Mouse (Mus musculus): Measurements from ENCODE around the gene Colgalt2.

Colgalt2 gene

DNA sequence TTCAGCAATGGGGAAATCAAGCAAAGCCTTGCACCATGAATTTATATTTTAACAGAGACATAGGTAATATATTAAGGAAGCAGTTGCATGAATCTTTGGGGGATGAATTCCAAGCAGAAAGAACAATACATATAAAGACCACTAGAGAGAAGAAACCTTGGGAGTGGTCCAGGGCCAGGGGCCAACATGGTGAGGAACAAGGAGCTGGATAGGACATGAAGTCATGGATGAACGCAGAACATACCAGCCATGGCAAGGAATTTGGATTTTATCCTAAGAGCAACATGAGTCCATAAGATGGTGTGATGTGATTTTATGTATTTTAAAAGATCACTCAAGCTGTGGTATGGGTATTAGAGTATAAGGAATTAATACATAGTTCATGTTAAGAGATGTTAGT is 92.6 kb downstream of the Colgalt2 start:
- no peak for DNase-seq (ENCODE audit: low spot score)

DNA sequence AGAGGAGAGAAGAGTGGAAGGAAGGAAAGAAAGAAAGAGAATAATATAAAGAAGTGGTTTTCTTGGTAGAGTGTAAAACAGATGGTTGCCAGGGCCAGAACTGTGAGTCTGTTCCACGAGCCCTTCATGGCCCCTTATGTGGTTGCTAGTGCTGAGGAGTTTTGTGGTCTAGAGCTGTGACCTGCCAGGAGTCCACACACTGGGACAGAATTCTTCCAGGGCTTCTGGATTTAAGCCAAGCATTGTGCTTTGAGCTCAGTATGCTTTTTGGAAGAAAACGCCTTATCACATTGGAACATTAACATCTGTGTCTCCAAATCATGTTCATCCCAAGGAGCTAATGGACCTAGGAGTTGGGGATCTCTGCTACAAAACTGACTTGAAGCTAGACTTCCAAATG is 97.2 kb downstream of the Colgalt2 start:
- DNase-seq (ENCODE audit: low spot score): no peak

DNA sequence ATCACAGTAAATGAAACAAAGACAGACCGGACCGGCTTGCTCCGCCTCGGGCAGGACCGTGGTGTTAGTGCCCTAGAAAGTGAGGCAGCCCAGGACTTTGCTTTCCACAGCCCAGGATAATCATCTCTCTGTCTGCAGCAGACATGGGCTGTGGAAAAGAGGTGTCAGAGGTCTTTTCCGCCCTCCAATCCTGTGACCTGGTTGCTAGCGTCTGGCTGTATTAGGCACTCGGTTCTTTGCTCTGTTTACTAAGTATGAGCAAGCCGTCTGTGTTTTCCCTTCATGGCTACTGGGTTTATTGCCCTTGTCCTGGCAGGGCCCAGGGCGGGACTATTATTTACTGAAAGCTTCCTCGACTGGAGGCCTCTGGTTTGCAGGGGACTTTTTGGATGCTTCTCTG is 98.0 kb downstream of the Colgalt2 start:
- DNase-seq (ENCODE audit: low spot score): no peak

DNA sequence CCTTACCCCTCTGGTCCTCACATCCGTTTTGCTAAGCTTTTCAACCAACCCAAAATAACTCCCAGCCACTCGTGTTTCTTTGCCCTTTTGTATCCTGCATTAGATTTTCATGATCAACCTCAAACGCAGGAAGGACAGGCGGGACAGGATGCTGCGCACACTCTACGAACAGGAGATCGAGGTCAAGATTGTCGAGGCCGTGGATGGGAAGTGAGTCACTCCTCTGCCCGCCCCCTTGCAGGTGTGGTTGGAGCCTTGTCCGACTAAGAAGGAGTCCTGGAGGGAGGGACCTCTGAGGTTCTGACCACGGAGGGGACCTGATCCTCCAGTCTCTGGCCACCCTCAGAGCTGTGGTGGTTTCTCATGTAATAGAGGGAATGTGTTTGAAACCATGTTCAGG is 100.2 kb downstream of the Colgalt2 start:
- no peak for DNase-seq (ENCODE audit: low spot score)

DNA sequence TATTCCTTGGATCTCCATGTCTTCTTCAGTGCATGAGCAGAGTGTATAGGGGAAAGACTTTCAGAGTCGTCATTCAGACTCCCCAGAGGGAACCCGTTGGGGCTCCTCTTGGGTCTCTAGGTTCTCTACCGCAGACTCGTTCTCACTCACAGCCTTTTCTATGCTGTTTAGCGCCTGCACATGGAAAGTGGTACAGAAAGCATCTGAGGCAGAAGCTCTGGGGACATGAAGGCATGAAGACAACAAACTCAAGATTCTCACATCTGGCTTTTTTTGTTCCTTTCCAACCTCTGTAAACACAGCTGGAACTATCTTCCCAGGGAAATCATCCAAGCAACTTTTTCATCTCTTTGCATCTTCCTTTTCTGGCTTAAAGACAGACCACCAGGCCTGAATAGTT is 106.5 kb downstream of the Colgalt2 start:
- no peak for DNase-seq (ENCODE audit: low spot score)

DNA sequence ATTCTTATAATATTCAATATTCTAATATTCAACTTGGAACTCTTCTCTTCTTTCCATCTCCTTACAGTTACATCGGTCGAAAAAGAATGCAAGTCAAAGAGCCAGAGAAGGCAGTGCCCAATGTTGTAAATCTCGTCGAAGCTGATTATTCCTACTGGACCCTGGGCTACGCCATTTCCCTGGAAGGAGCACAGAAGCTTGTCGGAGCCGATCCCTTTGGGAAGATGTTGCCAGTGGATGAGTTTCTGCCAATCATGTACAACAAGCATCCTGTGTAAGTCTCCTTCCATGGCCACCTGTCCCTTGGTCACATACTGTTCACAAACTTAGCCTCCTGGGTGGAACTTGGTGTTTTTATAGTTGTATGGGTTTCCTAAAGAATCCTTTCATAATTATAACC is 107.1 kb downstream of the Colgalt2 start:
- DNase-seq (ENCODE audit: low spot score): no peak

DNA sequence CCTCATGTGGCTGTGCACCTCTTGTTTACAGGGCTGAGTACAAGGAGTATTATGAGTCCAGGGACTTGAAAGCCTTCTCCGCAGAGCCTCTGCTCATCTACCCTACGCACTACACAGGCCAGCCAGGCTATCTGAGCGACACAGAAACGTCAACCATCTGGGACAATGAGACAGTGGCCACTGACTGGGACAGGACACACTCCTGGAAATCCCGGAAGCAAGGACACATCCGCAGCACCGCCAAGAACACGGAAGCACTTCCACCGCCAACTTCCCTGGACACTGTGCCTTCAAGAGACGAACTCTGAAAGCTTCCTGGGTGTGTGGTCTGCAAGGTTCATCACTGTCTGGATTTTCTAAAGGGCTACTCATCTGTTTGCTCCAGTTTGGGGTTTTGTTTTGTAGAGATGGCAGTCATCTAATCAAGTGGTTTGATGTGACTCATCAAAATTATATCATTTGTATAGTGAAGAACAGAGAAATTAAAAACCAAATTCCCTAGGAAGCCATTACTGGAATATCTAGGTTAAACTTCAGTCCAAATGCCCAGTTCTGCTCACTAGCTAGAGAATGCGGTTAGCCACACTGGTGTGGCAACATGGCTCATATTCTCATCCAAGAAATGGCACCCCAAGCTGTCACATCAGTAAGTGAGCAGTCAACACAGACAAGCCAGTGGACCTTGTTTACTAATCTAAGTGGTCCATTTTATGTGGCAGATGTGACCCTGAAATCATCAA is 109.0 kb downstream of the Colgalt2 start:
- DNase-seq (ENCODE audit: low spot score): no peak

DNA sequence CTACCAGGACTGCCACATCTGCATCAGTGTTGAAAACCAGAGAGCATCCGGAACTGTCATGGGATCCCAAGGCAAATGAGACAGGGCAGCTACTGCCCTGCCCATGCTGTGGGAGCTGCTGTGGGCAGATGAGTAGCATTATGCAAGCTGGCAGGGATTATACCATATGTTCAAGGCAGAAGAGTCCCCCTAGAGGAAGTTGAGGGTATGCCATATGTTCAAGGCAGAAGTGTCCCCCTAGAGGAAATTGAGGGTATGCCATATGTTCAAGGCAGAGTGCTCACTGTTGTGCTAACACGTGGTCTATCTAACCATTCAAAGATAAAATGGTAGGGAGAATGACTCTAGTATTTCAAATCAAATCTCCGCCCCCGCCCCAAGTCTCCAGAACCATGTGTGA is 111.6 kb downstream of the Colgalt2 start:
- DNase-seq (ENCODE audit: low spot score): no peak

DNA sequence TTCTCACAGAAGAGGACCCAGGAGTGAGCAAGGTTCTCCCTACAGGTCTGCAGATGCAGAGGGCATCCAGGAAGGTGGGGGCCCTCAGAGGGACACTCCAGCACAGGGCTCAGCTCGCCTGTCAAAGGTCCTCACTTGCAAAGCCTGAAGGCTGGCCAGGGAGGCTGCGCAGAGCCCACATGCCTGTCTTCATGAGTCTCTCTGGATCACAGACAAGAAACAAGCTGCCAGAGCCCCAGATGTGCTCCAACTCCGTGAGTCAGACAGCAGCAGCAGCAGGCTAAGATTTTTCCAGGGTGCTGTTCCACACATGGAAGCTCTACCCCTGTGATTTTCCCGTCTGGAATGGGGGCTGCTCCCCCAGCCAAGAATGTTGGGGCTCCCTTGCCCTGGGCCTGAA is 114.6 kb downstream of the Colgalt2 start:
- no peak for DNase-seq (ENCODE audit: low spot score)

DNA sequence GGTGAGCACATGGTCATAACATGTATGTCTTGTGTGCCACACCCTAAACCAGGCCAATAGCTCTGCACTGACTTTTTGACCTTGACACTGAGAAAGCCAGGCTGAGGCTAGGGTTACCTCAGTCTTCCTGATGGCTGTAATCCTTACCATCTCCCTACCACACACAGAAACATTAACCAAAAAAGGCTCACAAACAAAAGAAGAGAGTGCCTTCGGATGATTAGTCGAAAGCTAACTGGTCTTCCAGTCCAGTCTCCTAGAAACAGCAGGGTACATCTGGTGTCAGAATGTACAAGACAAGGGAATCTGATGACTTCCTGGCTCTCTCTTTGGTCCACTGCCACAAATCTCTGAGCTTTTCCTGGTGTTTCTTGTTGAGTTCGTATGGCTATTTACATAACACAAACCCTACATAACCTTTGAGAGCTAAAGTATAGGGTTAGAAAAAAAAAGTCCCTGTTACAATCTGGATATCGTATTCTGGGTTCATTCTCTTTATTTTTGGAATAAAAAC is 117.5 kb downstream of the Colgalt2 start:
- DNase-seq (ENCODE audit: low spot score): no peak

DNA sequence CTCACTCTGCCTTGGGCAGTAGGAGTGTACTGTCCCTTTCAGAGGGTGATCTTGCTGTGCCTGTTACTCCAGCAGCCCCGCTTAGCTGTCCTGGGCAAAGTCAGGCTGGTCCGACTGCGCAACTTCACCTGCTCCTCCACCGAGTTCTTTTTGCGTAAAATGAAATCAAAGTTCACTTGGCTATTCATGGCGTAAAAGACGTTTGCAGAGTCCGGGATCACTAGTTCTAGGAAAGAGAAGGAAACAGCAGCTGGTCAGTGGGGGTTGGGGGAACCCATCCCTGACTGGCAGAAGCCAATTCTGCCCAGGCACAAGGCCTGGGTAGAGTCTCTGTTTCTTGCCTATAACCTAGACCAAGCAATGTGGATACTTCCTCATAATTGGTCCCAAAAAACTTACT is 119.3 kb downstream of the Colgalt2 start:
- DNase-seq (ENCODE audit: low spot score): no peak

DNA sequence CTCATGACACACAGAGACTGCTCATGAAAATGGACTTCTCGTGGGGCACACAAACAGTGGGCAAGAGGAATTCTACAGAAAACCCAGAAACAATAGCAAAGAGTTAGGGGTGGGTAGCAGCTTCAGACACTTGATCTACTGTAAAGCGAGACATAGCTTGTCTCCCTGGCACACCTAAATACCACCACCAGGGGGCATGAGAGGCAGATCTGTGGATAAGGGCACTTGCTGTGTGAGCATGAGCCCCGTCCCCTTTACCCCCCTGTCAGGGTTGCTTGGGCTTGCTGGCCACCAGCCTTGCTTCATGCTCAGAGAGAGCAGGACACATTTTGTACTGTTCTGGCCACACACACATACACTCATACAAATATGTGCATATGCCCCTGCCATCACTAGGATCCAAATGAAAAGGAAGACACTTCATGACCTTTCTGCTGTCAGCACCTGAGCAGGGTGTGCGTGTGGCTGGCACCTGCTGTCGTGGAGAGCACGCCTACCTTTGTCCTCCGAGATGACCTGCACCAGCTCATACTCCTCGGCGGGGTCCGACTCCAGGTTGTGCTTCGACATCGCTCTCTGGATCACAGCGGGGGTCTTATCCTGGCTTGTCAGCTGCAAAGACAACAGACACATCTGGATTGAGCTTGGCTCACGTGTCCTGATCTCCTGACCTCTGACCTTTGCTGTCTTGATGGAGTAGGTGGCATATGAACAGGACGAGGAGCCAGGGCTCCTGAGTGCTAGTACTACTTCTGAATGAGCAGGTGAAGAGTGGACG is 121.4 kb downstream of the Colgalt2 start:
- peak; percentile 35 for DNase-seq (ENCODE audit: low spot score)

DNA sequence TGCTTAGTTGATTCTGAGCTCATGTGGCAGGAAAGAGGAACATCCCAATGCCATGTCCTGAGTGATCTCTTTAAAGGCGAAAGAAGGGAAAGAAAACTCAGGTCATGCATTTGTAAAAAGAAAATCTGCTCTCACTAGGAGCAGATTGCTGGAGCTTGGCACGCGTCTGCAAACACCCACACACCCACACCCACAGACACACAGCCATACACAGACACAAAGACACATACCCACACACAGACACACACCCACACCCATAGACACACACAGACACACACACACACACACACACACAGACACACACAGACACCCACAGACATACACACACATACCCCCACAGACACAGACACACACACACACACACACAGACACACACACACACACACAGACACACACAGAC is 122.6 kb downstream of the Colgalt2 start:
- DNase-seq (ENCODE audit: low spot score): no peak

DNA sequence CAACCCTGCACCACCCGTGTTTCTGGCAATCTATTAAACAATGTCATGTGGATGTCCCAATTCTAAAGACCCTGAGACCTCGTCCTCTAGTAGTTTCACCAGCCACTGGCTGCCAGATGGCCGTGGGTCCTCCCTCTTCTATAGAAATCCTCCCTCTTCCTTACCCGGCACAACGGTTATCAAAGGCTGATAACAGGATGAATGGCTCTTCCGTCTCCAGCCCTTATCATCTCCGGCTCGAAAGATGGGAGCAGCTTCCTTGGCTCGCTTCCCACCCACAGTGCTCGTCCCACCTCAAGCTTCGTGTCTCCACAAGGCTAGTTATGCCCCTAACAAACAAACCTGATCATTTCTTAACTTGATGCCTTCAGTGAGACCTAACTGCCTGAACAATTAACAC is 123.7 kb downstream of the Colgalt2 start:
- DNase-seq (ENCODE audit: low spot score): no peak

DNA sequence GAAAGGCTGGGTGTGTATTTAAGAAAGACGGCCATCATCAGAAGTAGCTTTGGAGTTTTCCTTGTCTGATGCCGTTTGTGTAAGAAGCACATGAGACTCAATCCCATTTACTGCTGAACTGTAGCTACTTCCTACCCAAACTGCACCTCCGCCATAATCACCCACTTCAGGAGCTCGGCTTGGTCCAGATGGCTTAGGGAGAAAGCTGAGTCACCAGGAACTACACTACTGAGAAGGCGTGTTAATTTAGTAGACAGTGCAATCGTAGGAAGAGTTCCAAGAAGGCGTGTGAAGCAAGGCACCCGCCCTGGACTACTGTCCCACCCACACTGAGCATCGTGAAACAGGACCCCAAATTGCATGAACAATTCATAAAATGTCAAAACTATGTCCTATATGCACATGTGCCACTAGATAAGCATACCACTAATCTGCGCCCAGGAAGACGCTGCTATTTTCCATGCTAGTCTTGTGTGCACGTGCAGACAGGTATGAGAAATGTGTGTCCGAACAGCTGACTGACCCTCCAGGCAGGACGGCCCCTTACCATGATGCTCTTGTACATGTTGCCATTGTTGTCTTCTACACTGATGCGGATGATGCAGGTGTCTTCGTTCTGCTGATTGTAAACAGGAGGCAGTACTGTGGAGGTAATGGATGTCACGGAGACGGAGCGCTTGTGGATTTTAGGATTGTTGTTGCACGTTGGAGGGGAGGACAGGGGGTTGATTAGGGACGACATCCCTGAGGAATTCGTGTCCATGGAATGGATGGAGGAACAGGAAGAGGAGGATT is 124.7 kb downstream of the Colgalt2 start:
- no peak for DNase-seq (ENCODE audit: low spot score)

DNA sequence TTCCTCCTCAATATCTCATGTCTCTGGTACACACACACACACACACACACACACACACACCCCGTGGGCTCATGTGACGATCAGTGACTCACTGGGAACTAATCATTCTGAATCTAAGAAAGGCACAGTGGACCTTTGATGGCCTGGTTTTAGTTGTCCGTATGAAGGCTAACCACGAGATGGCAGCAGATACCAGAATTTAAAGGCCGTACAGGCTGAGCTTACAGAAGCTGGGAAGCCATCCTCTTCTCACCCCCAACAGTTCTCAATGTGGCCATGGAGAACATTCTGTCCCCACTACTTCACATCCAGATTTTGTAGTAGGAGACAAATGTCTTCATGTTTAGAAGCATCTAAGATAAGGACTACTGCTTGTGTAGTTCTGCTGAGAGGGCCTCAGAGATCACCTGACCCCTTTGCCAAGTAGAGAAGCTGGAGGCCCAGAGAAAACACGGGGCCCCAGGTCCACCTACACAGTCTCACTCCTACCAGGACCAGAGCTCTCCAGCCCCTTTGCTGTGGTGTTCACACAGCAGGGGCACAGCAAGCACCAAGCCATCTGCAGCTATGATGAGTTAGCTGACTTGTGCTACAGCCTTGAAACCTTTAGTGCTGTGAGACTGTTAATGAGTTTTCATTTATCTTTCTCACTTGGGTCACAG is 125.5 kb downstream of the Colgalt2 start:
- DNase-seq (ENCODE audit: low spot score): peak; percentile 35

DNA sequence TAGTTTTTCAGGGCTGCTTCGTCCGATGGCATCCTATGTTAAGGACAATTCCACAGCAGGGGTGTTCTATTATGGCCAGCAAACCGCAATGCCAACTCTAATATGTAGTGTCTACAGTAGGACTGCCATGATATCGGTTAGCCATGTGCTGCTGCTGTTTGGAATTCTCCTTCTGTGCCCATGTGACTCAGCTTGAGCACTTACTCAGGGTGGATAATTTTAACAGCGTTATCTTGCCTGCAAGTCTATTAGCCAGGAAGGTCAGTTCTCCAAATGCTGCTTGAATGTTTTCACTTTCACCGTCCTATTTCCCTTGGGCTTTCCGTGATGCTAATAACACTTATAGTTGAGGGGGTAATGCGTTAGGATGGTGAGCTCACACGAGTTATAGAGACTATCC is 126.5 kb downstream of the Colgalt2 start:
- no peak for DNase-seq (ENCODE audit: low spot score)

DNA sequence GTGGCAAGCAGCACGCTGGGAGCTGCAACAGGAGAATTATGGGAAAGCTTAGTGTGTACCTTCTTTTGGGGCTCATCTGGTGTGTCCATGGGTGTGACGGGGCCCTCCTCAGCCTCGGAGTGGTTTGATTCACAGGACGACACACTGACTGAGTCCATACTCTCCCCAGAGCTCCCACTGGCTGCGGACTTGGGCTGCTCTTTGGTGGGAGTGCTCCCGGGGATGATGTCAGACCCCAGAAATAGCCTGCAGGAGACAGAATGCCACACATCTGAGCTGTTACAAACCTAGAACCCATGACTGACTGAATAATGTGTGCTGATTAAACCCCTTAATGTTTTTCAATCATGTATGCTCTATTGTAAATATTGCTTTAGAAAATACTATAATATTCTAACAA is 128.6 kb downstream of the Colgalt2 start:
- no peak for DNase-seq (ENCODE audit: low spot score)

DNA sequence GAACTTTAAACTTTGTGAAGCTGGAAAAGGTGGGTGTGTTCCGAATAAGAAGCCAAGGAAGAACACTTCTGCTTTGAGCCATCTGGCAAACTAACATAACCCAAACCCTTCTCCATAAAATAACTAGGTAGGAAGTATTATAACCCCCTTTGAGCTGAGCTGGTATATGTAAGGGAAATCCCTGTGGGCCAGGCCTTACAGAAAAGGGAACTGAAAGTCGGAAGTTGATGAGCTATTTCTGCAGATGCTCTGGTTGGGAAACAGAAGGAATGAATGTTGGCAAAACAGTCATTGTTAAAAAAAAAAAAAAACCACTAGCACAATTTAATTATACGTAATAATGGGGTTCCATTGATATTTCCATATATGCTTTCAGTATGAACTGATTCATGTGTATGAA is 129.1 kb downstream of the Colgalt2 start:
- DNase-seq (ENCODE audit: low spot score): no peak

DNA sequence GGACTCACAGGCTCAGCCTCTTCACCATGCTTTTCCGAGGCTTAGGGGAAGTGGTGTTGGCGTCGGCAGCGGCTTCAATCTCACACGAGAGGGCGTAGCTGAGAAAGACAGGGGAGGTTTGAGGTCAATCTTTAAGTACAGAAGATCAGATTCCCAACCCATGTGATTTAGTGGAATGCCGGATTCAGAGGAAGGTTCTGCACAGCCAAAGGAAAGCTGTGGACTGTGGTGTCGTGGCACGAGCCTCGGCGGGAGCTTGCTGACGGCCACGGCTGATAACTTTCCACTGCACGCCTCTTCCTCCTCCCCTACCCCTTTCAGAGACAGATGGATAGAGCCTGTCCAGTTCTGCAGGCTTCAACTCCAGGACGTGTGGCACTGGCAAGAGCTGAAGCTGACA is 131.9 kb downstream of the Colgalt2 start:
- DNase-seq (ENCODE audit: low spot score): no peak

DNA sequence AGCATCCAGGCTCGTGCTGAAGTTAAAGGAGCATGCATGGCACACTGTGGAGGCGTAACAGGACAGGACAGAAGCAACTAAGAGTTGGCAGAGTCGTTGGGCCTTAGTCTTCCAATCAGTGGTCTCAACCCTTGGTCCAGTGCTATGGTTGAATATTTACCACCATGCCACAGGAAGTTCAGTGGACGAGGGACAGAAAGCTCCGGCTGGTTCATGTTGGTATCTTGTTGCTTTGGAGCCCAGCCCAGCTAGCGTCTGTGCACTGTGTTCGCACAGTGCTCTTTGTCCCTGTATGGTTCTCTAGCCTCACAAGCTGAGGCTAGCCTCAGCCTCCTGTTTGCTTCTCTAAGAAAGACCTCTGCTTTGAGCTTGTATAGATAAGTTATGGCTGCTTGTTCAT is 134.9 kb downstream of the Colgalt2 start:
- DNase-seq (ENCODE audit: low spot score): no peak

DNA sequence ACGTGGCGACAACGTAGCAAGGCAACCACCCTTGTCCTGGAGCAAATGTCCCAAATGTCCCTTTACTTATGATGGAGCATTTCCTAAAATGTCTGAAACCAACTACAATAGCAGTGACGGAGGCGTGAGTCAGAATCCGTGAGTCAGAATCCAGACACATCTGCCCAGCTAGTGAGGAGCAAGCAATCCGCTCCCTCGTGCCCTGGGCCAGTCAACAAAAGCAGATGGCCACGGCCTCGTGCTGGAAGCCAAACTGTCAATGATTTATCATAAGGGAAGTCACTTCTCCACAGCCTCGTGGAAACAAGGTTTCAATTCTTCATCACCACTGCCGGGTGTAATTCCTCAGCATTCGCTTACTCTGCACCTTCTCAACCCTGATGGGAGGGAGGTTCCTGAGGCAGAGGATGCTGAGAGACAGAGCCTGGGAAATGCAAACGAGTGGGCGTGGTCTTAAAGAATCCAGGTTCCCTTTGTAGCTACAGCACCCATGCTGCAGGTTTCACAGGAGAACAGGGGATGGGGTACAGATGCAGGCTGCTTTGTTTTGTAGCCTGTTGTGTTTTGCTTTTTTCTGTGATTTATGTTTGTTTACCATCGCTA is 136.9 kb downstream of the Colgalt2 start:
- DNase-seq (ENCODE audit: low spot score): no peak
